Mouse (Mus musculus): ENCODE data around the gene Sema7a. TPM values are rescaled to one million over a fixed set of nuclear protein-coding genes. Genes with fewer than 3 reads are reported as not detected.

The Sema7a gene
- polyA plus RNA-seq, 1 experiment from 2014 or later, result 0.35 TPM

DNA sequence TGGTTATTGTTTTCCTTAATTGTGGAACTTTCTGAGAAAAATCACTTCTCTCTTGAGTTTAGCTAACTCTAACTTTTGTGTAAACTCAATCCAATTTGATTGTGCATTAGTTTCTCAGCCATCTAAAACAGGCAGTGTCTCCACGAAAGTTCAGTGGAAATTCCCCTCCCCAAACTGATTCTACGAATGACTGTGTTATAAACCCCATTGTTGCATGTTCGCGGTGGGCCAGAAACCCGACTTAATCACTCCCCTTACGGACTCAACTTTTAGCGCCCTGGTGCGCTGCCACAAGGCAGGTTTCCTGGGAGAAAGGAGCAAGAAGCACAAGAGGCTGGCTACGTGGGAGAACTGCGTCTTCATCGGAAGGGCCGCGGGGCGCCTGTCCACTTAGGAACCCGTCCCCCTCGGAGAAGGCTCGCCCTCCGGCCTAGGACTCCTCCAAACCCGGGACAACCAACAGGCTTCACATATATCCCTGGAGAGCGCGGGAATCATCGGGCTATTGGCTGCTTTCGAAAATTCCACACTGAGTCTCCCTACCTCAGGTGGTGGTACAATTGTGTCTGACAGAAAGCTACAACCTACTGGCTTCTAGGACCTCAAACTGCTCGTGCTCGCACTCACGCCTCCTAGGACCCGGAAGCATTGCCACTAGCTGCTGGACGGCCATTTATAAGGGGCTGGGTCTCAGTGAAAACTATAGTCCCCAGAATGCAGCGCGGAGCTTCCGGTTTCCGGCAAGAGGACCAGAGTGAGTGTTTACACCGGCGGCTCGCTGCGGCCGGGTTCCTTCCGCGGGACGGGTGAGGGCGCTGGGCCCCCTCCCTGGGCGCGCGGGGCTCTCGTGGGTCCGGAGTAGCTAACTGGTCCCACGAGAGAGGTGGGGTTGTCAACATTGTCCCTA, 29.4 kb upstream of the Sema7a start, which contains the start of gene Ubl7:
Ubl7 (plus strand) TSS at position 726 of the 907 bp plus-strand sequence.
- DNase-seq (ENCODE audit: low spot score), result peak; percentile 91
- H3K4me3 ChIP-seq (ENCODE audit: low read depth, low read length), result peak within 1 kb of the TSS; percentile 70
- no peaks in the 10 kb centered on the region for H3K4me1 ChIP-seq (ENCODE audit: control insufficient read depth, insufficient read depth, low read length)
- no peaks in the 10 kb centered on the region for H3K36me3 ChIP-seq (ENCODE audit: control insufficient read depth, insufficient read depth, low read length)
- no peaks in the 10 kb centered on the region for H3K9me3 ChIP-seq (ENCODE audit: control insufficient read depth, low read length)
- H3K4me2 ChIP-seq (ENCODE audit: low read depth, severe bottlenecking), result peak within 1 kb of the TSS; percentile 49
- no peaks in the 10 kb centered on the region for H3K27me3 ChIP-seq (ENCODE audit: control insufficient read depth, insufficient read depth, low read length)
- H3K27ac ChIP-seq (replicated peaks; ENCODE audit: low read depth, low read length), result peak within 1 kb of the TSS; percentile 16
- peak within 1 kb of the TSS; percentile 80 for H3K9ac ChIP-seq (ENCODE audit: low read length)
- WGBS, result 1% methylated on average over 47 of the region's 47 CpGs
- ATAC-seq (ENCODE audit: insufficient number of reproducible peaks, low FRiP score, low TSS enrichment, low read depth), result peak; percentile 91

DNA sequence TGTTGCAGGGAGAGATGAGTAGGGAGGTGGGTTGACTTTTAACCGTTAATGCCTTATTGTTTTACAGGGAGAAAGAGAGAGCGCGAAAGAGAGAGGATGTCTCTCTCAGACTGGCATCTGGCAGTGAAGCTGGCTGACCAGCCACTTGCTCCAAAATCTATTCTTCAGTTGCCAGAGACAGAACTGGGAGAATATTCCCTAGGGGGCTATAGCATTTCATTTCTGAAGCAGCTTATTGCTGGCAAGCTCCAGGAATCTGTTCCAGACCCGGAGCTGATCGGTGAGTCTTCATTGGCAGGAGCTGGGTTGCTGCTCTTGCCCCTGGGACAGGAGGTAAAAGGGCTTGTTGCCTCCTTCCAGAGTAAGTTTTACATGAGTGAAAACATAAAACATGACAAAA, 27.3 kb upstream of the Sema7a start:
- no peak overlapping the region for H3K4me2 ChIP-seq (ENCODE audit: low read depth, severe bottlenecking)
- no peak overlapping the region for H3K4me3 ChIP-seq (ENCODE audit: low read depth, low read length)
- H3K27ac ChIP-seq (replicated peaks; ENCODE audit: low read depth, low read length), result no peak overlapping the region
- no peaks in the 10 kb centered on the region for H3K36me3 ChIP-seq (ENCODE audit: control insufficient read depth, insufficient read depth, low read length)
- DNase-seq (ENCODE audit: low spot score), result no peak
- no peak overlapping the region for H3K9ac ChIP-seq (ENCODE audit: low read length)
- no peaks in the 10 kb centered on the region for H3K4me1 ChIP-seq (ENCODE audit: control insufficient read depth, insufficient read depth, low read length)
- H3K27me3 ChIP-seq (ENCODE audit: control insufficient read depth, insufficient read depth, low read length), result no peaks in the 10 kb centered on the region
- H3K9me3 ChIP-seq (ENCODE audit: control insufficient read depth, low read length), result no peaks in the 10 kb centered on the region
- 95% methylated on average over 5 of the region's 5 CpGs for WGBS
- no peak for ATAC-seq (ENCODE audit: insufficient number of reproducible peaks, low FRiP score, low TSS enrichment, low read depth)

DNA sequence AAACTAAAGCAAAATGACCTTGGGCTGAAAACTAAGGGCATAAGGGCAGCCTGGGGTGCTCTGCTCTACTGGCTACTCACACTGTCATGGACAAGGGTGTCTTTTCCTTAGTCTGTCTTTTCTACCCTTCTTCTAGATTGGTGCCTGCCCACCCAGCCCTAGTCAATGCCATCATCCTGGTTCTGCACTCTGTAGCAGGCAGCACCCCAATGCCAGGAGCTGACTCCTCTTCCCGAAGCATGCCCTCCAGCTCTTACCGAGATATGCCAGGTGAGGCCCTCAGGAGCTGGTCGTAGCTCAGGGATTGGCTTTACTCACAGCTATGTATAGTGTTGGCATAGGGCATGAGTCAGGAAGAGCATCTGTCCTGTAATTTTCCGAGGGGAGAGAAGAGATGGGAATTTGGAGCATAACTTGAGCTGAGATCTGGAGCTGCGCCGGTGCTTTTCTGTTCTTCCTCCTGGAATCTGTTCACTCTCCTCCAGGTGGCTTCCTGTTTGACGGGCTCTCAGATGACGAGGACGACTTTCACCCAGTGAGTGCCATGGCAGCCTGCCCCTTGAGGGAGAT, 18.3 kb upstream of the Sema7a start:
- no peak for ATAC-seq (ENCODE audit: insufficient number of reproducible peaks, low FRiP score, low TSS enrichment, low read depth)
- Histone ChIP-seq H3K27ac (replicated peaks; ENCODE audit: low read depth, low read length) (no peak overlapping the region), H3K27me3 (ENCODE audit: control insufficient read depth, insufficient read depth, low read length) (no peaks in the 10 kb centered on the region), H3K36me3 (ENCODE audit: control insufficient read depth, insufficient read depth, low read length) (peaks cover 17% of the 10 kb centered on the region; the same call in 1 of the 2 replicates), H3K4me1 (ENCODE audit: control insufficient read depth, insufficient read depth, low read length) (no peaks in the 10 kb centered on the region), H3K9ac (ENCODE audit: low read length) (no peak overlapping the region), H3K9me3 (ENCODE audit: control insufficient read depth, low read length) (no peaks in the 10 kb centered on the region), H3K4me2 (ENCODE audit: low read depth, severe bottlenecking) (no peak overlapping the region), H3K4me3 (ENCODE audit: low read depth, low read length) (no peak overlapping the region)
- WGBS, result 93% methylated on average over 9 of the region's 9 CpGs
- DNase-seq (ENCODE audit: low spot score), result no peak

DNA sequence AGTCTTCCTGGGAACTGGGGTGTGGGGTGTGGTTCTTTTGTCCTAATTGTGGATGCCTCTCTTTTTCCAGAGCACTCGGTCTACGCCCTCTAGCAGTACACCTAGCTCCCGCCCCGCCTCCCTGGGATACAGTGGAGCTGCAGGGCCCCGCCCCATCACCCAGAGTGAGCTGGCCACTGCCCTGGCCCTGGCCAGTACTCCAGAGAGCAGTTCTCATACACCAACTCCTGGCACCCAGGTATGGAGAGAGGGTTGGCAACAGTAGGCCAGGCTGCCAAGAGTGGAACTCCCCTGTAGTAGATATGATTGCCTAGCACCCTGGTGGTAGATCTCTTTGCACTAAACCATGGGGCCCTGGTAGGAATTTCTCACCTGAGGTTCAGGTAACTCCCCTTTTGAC, 17.5 kb upstream of the Sema7a start:
- Histone ChIP-seq H3K27me3 (ENCODE audit: control insufficient read depth, insufficient read depth, low read length) (no peaks in the 10 kb centered on the region), H3K4me2 (ENCODE audit: low read depth, severe bottlenecking) (no peak overlapping the region), H3K36me3 (ENCODE audit: control insufficient read depth, insufficient read depth, low read length) (peaks cover 17% of the 10 kb centered on the region; the same call in 1 of the 2 replicates), H3K4me3 (ENCODE audit: low read depth, low read length) (no peak overlapping the region), H3K9me3 (ENCODE audit: control insufficient read depth, low read length) (no peaks in the 10 kb centered on the region), H3K27ac (replicated peaks; ENCODE audit: low read depth, low read length) (no peak overlapping the region), H3K9ac (ENCODE audit: low read length) (no peak overlapping the region), H3K4me1 (ENCODE audit: control insufficient read depth, insufficient read depth, low read length) (no peaks in the 10 kb centered on the region)
- 92% methylated on average over 5 of the region's 5 CpGs for WGBS
- DNase-seq (ENCODE audit: low spot score) (no peak), ATAC-seq (ENCODE audit: insufficient number of reproducible peaks, low FRiP score, low TSS enrichment, low read depth) (no peak)

DNA sequence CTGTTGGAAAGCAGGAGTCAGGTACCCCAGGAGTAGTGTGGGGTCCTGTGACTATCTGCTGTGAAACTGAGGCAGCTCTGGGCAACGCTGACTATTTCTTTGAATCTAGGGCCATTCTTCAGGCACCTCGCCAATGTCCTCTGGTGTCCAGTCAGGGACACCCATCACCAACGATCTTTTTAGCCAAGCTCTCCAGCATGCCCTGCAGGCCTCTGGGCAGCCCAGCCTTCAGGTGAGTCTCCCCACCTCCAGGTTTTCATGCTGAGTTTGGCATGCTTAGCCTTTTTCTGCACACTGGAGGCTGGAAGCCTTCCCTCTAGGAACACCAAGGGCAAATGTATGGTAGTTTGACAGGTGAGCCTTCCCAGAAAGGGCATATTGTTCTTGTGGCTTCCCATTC, 16.9 kb upstream of the Sema7a start:
- ATAC-seq (ENCODE audit: insufficient number of reproducible peaks, low FRiP score, low TSS enrichment, low read depth) (no peak), DNase-seq (ENCODE audit: low spot score) (no peak)
- Histone ChIP-seq H3K36me3 (ENCODE audit: control insufficient read depth, insufficient read depth, low read length) (peaks cover 17% of the 10 kb centered on the region; the same call in 1 of the 2 replicates), H3K9me3 (ENCODE audit: control insufficient read depth, low read length) (no peaks in the 10 kb centered on the region), H3K27me3 (ENCODE audit: control insufficient read depth, insufficient read depth, low read length) (no peaks in the 10 kb centered on the region), H3K4me2 (ENCODE audit: low read depth, severe bottlenecking) (no peak overlapping the region), H3K4me3 (ENCODE audit: low read depth, low read length) (no peak overlapping the region), H3K9ac (ENCODE audit: low read length) (no peak overlapping the region), H3K4me1 (ENCODE audit: control insufficient read depth, insufficient read depth, low read length) (no peaks in the 10 kb centered on the region), H3K27ac (replicated peaks; ENCODE audit: low read depth, low read length) (no peak overlapping the region)
- WGBS, result 86% methylated on average over 3 of the region's 3 CpGs

DNA sequence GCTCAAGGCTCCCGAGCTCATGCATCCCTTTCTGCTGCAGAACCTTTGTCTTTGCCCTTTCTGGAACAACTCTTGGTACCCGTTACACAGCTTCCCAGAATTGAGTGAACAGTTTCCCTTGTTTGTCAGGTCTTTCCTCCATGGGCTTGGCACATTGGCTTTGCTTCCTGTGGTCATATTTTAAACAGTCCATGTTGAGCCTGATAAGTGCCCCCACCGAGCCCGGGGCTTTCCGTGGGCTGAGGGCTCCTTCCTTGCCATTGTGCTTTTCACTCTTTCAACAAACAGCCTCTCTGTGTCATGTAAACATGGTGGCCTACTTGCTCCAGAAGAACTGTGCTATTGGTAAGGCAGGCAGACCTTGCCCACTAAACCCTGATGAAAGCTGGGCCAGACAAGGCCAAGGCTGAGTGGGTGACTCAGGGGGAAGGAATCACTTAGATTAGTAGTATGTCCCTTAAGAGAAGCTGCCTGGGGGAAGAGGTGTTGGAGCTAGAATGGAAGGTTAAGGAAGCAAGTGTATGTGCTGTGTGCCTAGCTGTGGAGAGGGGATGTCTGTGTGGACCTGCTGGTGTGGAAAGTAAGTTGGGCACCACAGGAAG, 8.6 kb upstream of the Sema7a start:
- H3K4me1 ChIP-seq (ENCODE audit: control insufficient read depth, insufficient read depth, low read length), result no peaks in the 10 kb centered on the region
- 82% methylated on average over 5 of the region's 5 CpGs for WGBS
- H3K36me3 ChIP-seq (ENCODE audit: control insufficient read depth, insufficient read depth, low read length), result peaks cover 2% of the 10 kb centered on the region; the same call in 1 of the 2 replicates
- H3K9ac ChIP-seq (ENCODE audit: low read length), result no peak overlapping the region
- H3K9me3 ChIP-seq (ENCODE audit: control insufficient read depth, low read length), result no peaks in the 10 kb centered on the region
- no peak overlapping the region for H3K27ac ChIP-seq (replicated peaks; ENCODE audit: low read depth, low read length)
- no peak overlapping the region for H3K4me2 ChIP-seq (ENCODE audit: low read depth, severe bottlenecking)
- DNase-seq (ENCODE audit: low spot score), result no peak
- no peak for ATAC-seq (ENCODE audit: insufficient number of reproducible peaks, low FRiP score, low TSS enrichment, low read depth)
- no peaks in the 10 kb centered on the region for H3K27me3 ChIP-seq (ENCODE audit: control insufficient read depth, insufficient read depth, low read length)
- no peak overlapping the region for H3K4me3 ChIP-seq (ENCODE audit: low read depth, low read length)

DNA sequence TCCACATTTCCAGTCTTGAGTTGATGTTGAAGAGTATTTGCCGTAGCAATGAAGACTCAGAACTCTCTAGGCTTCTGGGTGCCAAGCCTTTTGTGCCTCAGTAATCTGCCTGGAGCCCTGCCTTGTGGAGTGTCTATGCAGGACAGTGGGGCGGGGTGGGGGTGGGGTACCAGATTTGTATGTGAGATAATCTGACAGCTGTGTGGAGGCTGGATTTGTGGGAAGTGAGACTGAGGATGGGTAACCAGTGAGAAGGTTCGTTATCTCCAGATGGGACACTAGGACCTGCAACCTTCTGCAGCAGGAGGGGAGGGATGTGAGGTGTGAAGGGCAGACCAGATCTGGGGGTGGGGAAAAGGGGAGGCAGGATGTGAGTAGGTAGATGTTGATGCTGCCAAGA, 7.7 kb upstream of the Sema7a start:
- ATAC-seq (ENCODE audit: insufficient number of reproducible peaks, low FRiP score, low TSS enrichment, low read depth) (no peak), DNase-seq (ENCODE audit: low spot score) (no peak)
- WGBS, result 70% methylated on average over 3 of the region's 3 CpGs
- Histone ChIP-seq H3K4me3 (ENCODE audit: low read depth, low read length) (no peak overlapping the region), H3K4me2 (ENCODE audit: low read depth, severe bottlenecking) (no peak overlapping the region), H3K9me3 (ENCODE audit: control insufficient read depth, low read length) (no peaks in the 10 kb centered on the region), H3K27me3 (ENCODE audit: control insufficient read depth, insufficient read depth, low read length) (no peaks in the 10 kb centered on the region), H3K9ac (ENCODE audit: low read length) (no peak overlapping the region), H3K27ac (replicated peaks; ENCODE audit: low read depth, low read length) (no peak overlapping the region), H3K4me1 (ENCODE audit: control insufficient read depth, insufficient read depth, low read length) (no peaks in the 10 kb centered on the region), H3K36me3 (ENCODE audit: control insufficient read depth, insufficient read depth, low read length) (peaks cover 2% of the 10 kb centered on the region; the same call in 1 of the 2 replicates)

DNA sequence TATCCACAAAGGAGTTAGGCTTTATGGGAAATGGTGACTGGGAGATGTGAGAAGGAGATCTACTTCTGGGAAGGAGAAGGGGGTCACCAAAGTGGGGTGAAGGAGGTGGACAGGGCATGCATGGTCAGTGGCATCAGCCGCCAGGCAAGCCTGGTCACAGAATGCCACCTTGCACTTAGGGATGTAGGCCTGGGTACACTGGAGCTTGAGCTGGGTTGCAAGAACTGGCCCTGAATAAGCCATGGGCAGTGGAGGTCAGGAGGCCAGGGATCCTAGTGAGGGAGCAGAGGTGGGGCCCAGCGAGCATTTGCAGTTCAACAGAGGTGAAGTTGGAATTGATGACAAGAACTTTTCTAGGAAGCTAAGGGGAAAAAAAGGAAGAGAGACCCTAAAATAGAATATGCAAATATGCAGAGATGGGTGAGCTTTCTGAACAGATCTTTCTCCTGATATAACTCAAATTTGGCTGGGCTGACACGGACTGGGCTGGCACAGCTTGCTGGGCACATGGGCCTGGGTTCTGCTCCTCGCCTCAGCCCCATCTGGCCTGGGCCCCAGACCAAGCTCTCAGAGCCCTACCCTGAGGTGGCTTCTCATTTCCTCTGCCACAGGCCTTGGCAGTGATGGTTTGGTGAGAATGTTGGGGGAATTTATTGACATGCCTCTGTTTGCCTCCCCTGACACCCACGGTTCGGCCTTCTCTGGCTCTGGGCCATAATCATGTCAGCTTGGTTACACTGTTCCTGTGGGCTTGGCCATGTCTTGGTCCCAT, 6.9 kb upstream of the Sema7a start:
- H3K27ac ChIP-seq (replicated peaks; ENCODE audit: low read depth, low read length), result no peak overlapping the region
- no peaks in the 10 kb centered on the region for H3K27me3 ChIP-seq (ENCODE audit: control insufficient read depth, insufficient read depth, low read length)
- DNase-seq (ENCODE audit: low spot score), result no peak
- no peaks in the 10 kb centered on the region; the same call in 1 of the 2 replicates for H3K4me1 ChIP-seq (ENCODE audit: control insufficient read depth, insufficient read depth, low read length)
- no peak overlapping the region for H3K9ac ChIP-seq (ENCODE audit: low read length)
- no peak for ATAC-seq (ENCODE audit: insufficient number of reproducible peaks, low FRiP score, low TSS enrichment, low read depth)
- WGBS, result 81% methylated on average over 6 of the region's 6 CpGs
- peaks cover 2% of the 10 kb centered on the region; the same call in 1 of the 2 replicates for H3K36me3 ChIP-seq (ENCODE audit: control insufficient read depth, insufficient read depth, low read length)
- no peaks in the 10 kb centered on the region for H3K9me3 ChIP-seq (ENCODE audit: control insufficient read depth, low read length)
- H3K4me2 ChIP-seq (ENCODE audit: low read depth, severe bottlenecking), result no peak overlapping the region
- no peak overlapping the region for H3K4me3 ChIP-seq (ENCODE audit: low read depth, low read length)
